Mouse (Mus musculus) liver, adult 2 months (tissue): ENCODE results near the gene Pcif1. TPM values are rescaled to one million over a fixed set of nuclear protein-coding genes. Genes with fewer than 3 reads are reported as not detected.
A peak's percentile ranks its signal among the peaks of the same experiment; 100 is the strongest.
"Not testable (repeated sequence)": the region's sequence is repeated elsewhere in the genome, so short reads cannot be mapped to it uniquely, and the experiment has no call there.

Experiments
- DNase-seq: peaks from one replicate; pipeline ENCODE4 v3.0.0-alpha.2; 2011; ENCODE audit warnings: low read depth, low spot score; ENCODE audit errors: extremely low read depth
- H3K27ac ChIP-seq: fragments of 200-500 bp; replicated peaks from 2 replicates; pipeline ENCODE4 v1.5.1; 2012; ENCODE audit warnings: low read depth, mild to moderate bottlenecking, control low read depth, inconsistent platforms, low read length; ENCODE audit not compliant: insufficient read depth
- H3K27me3 ChIP-seq: fragments of 200-500 bp; 2 replicates; pipeline ENCODE4 v1.6.1; 2012; ENCODE audit warnings: mild to moderate bottlenecking, moderate library complexity, low read length, inconsistent platforms; ENCODE audit not compliant: control insufficient read depth, insufficient read depth
- H3K36me3 ChIP-seq: fragments of 200-500 bp; 2 replicates; pipeline ENCODE4 v1.6.1; 2012; ENCODE audit warnings: low read length, inconsistent platforms; ENCODE audit not compliant: control insufficient read depth, insufficient read depth
- H3K4me1 ChIP-seq: fragments of 200-500 bp; 2 replicates; pipeline ENCODE4 v1.6.1; 2011; ENCODE audit warnings: low read length; ENCODE audit not compliant: control insufficient read depth, insufficient read depth
- H3K4me3 ChIP-seq: fragments of 200-500 bp; 2 replicates; pipeline ENCODE4 v1.5.1; 2011; ENCODE audit warnings: low read depth, mild to moderate bottlenecking, control low read depth, low read length, moderate library complexity; ENCODE audit not compliant: insufficient read depth
- H3K79me2 ChIP-seq: fragments of 200-500 bp; 2 replicates; pipeline ENCODE4 v1.6.1; 2012; ENCODE audit warnings: inconsistent platforms, mild to moderate bottlenecking, low read length, moderate library complexity; ENCODE audit not compliant: control insufficient read depth, insufficient read depth
- H3K9ac ChIP-seq: fragments of 200-500 bp; 2 replicates; pipeline ENCODE4 v1.6.1; 2012; ENCODE audit warnings: low read depth, mild to moderate bottlenecking, control low read depth, inconsistent platforms, low read length
- CTCF ChIP-seq: fragments of 200-500 bp; IDR thresholded peaks from 2 replicates; pipeline ENCODE4 v1.5.1; 2011; ENCODE audit warnings: low read depth, low read length, control low read depth
- POLR2A ChIP-seq: fragments of 200-500 bp; IDR thresholded peaks from 2 replicates; pipeline ENCODE4 v1.6.1; 2011; ENCODE audit warnings: low read length, control low read depth; ENCODE audit not compliant: insufficient read depth; ENCODE audit errors: extremely low read depth
- WGBS: fragments of 180-500 bp; shearing (Covaris S2); methylation state at CpG from one replicate; pipeline ENCODE4 v1.1.7; 2018; 5-methylcytosine and 5-hydroxymethylcytosine counted together
- polyA plus RNA-seq: library from polyadenylated mRNA; depleted of rRNA; stranded (reverse); fragments of >200 nt; gene quantifications from 2 replicates; pipeline ENCODE4 v1.2.3, GENCODE M21; 2012
- total RNA-seq: library from RNA; depleted of rRNA; stranded (reverse); fragments of >200 nt; gene quantifications from 2 replicates; pipeline ENCODE4 v1.2.3, GENCODE M21; 2014

Pcif1 gene
- total and polyA plus RNA-seq, 2 experiments = 9.1 to 21.3 TPM

- H3K9ac ChIP-seq = peak overlapping the region; percentile 56
- H3K4me3 ChIP-seq = peak overlapping the region; percentile 62
- H3K79me2 ChIP-seq = no peaks in the 10 kb centered on the region; the same call in 1 of the 2 replicates
- peak; percentile 25 for DNase-seq
- no peaks in the 10 kb centered on the region for H3K27me3 ChIP-seq
- peaks cover 12% of the 10 kb centered on the region for H3K36me3 ChIP-seq
- no peak for TF ChIP-seq POLR2A
- TF ChIP-seq CTCF = peak; percentile 16; the same call in 1 of the 2 replicates
- WGBS = 50% methylated on average over 8 of the region's 8 CpGs
- peak overlapping the region; percentile 61 for H3K27ac ChIP-seq
- H3K4me1 ChIP-seq = peaks cover 7% of the 10 kb centered on the region; the same call in 1 of the 2 replicates
Observed at GRCm38 (mm10) chr2:164834531-164834930, 44.6 kb upstream of the Pcif1 start.

- Histone ChIP-seq H3K79me2 (no peaks in the 10 kb centered on the region; the same call in 1 of the 2 replicates), H3K9ac (peak overlapping the region; percentile 6; the same call in 1 of the 2 replicates), H3K4me3 (no peak overlapping the region), H3K27ac (no peak overlapping the region), H3K27me3 (no peaks in the 10 kb centered on the region), H3K36me3 (peaks cover 12% of the 10 kb centered on the region), H3K4me1 (peaks cover 7% of the 10 kb centered on the region; the same call in 1 of the 2 replicates)
- TF ChIP-seq CTCF (no peak), POLR2A (no peak)
- DNase-seq = no peak
- 97% methylated on average over 4 of the region's 4 CpGs for WGBS
Observed at GRCm38 (mm10) chr2:164835164-164835563, 43.9 kb upstream of the Pcif1 start.

DNA sequence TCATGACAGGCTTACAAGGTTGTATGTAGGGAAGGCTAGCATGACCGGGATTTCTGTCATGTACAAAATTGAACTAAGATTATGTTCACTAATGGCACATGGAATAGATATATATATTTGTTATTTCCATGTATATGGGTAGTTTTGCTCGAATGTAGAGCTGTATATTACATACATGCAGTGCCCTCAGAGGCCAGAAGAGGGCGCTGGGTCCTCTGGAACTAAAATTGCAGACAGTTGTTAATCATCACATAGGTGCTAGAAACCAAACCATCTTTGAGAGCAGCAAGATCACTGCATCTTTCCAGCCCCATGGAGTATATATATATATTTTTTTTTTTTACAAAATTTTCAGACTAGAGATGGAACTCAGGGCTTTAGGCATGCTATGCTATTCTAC lies 33.3 kb upstream of the Pcif1 start:
- 65% methylated on average over 3 of the region's 3 CpGs for whole genome bisulfite sequencing
- Histone ChIP-seq H3K4me3 (no peak overlapping the region), H3K79me2 (no peaks in the 10 kb centered on the region), H3K27me3 (no peaks in the 10 kb centered on the region), H3K36me3 (no peaks in the 10 kb centered on the region), H3K9ac (no peak overlapping the region), H3K27ac (no peak overlapping the region), H3K4me1 (no peaks in the 10 kb centered on the region)
- no peak for DNase-seq
- TF ChIP-seq CTCF = peak; percentile 44; the same call in 1 of the 2 replicates
- no peak for TF ChIP-seq POLR2A

- 90% methylated on average over 8 of the region's 8 CpGs for WGBS
- TF ChIP-seq CTCF (no peak), POLR2A (no peak)
Observed at GRCm38 (mm10) chr2:164850061-164850460, 29.0 kb upstream of the Pcif1 start.

DNA sequence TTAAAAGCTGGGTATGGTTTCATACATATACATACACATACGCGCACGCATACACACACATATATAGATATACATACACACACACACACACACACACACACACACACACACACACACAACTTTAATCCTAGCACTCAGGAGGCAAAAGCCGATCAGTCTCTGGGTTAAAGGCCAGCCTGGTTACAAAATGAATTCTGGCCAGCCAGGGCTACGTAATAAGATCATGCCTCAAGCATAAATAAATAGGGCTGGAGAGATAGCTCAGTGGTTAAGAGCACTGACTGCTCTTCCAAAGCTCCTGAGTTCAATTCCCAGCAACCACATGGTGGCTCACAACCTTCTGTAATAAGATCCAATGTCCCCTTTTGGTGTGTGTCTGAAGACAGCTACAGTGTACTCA lies 23.5 kb upstream of the Pcif1 start:
- H3K36me3 ChIP-seq, H3K79me2 ChIP-seq, H3K27me3 ChIP-seq, H3K9ac ChIP-seq, H3K4me3 ChIP-seq, H3K27ac ChIP-seq: not testable (repeated sequence)
- peaks cover 13% of the 10 kb centered on the region for H3K4me1 ChIP-seq
- DNase-seq = peak; percentile 81
- WGBS = 66% methylated on average over 5 of the region's 5 CpGs

More at GRCm38 (mm10) chr2:164850061-164850460, 29.0 kb upstream of the Pcif1 start:
- no peak for DNase-seq
- no peaks in the 10 kb centered on the region for H3K27me3 ChIP-seq
- H3K9ac ChIP-seq = no peak overlapping the region
- H3K79me2 ChIP-seq = no peaks in the 10 kb centered on the region
- no peak overlapping the region for H3K4me3 ChIP-seq
- H3K27ac ChIP-seq = no peak overlapping the region
- H3K4me1 ChIP-seq = no peaks in the 10 kb centered on the region
- H3K36me3 ChIP-seq = no peaks in the 10 kb centered on the region; the same call in 1 of the 2 replicates

DNA sequence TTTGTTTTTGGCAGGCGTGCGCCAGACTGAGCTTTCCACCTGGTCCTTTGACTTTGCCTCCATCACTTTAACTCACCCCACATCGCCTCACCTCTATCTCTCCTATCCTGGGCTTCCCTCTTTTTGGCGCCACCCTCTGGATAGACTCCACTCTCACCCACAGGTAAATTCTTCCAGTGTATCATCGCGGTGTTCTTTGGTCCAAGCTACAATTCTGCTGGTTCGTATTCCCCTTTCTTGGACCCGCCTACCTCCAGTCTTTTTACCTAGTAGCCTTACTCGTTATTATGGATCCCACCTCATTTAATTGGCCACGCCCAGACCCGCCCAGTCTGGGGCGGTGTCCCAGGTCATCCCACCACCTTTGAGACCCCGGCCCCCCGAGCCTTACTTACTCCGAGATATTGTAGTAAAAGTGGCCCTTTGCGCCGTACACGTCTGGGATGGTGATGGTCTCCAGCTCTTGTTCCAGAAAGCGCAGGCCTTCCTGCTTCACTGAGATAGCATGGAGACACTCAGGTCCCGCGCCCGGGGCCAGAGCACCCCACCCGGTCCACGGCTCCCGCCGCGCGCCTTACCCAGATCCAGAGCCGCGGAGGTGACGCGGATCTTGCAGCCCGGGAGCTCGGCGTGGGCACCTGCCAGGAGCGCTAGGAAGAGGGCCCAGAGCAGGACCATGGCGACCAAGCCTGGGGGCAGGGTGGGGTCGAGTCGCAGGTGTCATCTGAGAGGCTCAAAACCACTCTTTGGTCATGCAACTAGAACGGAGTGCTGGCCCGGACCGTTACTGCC lies 22.6 kb upstream of the Pcif1 start:
- Histone ChIP-seq H3K9ac (peak overlapping the region; percentile 76), H3K27ac (peak overlapping the region; percentile 58)

More for the DNA sequence above, 22.6 kb upstream of the Pcif1 start:
- no peaks in the 10 kb centered on the region for H3K79me2 ChIP-seq
- peak overlapping the region; percentile 77 for H3K4me3 ChIP-seq
- no peaks in the 10 kb centered on the region for H3K27me3 ChIP-seq
- peak; percentile 84 for DNase-seq
- 2% methylated on average over 42 of the region's 42 CpGs for WGBS
- H3K4me1 ChIP-seq = peaks cover 13% of the 10 kb centered on the region
- no peaks in the 10 kb centered on the region; the same call in 1 of the 2 replicates for H3K36me3 ChIP-seq
- TF ChIP-seq POLR2A (no peak), CTCF (no peak; the same call in 1 of the 2 replicates)
